Mouse (Mus musculus) lung, postnatal 0 days (tissue): ENCODE measurements around the gene Sgcb. TPM values are rescaled to one million over a fixed set of nuclear protein-coding genes. Genes with fewer than 3 reads are reported as not detected.

ENCODE experiments used
- ATAC-seq: fragments of 200-750 bp; cut with Nextera tagmentation; 2 replicates; pipeline ENCODE4 v1.8.0; 2017; ENCODE audit warnings: moderate library complexity
- DNase-seq: peaks from one replicate; pipeline ENCODE4 v3.0.0-alpha.2; 2016; ENCODE audit warnings: low spot score
- H3K27ac ChIP-seq: fragments of 300-500 bp; sonication (generic); 2 replicates; pipeline ENCODE4 v1.5.1; 2014; ENCODE audit warnings: antibody characterized with exemption, mild to moderate bottlenecking, low read length, mixed read lengths
- H3K27me3 ChIP-seq: fragments of 300-500 bp; sonication (generic); replicated peaks from 2 replicates; pipeline ENCODE4 v1.6.1; 2014; ENCODE audit warnings: low read length, mixed read lengths; ENCODE audit not compliant: insufficient read depth
- H3K36me3 ChIP-seq: fragments of 300-500 bp; sonication (generic); 2 replicates; pipeline ENCODE4 v1.6.1; 2014; ENCODE audit warnings: low read length, mixed read lengths; ENCODE audit not compliant: insufficient read depth
- H3K4me1 ChIP-seq: fragments of 300-500 bp; sonication (generic); 2 replicates; pipeline ENCODE4 v1.6.1; 2014; ENCODE audit warnings: antibody characterized with exemption, low read depth, low read length, mixed read lengths; ENCODE audit not compliant: insufficient read depth
- H3K4me2 ChIP-seq: fragments of 300-500 bp; sonication (generic); replicated peaks from 2 replicates; pipeline ENCODE4 v1.6.1; 2014; ENCODE audit warnings: low read depth, mild to moderate bottlenecking, low read length, moderate library complexity, mixed read lengths
- H3K4me3 ChIP-seq: fragments of 300-500 bp; sonication (generic); 2 replicates; pipeline ENCODE4 v1.5.1; 2014; ENCODE audit warnings: low read depth, low read length
- H3K9ac ChIP-seq: fragments of 300-500 bp; sonication (generic); replicated peaks from 2 replicates; pipeline ENCODE4 v1.6.1; 2014; ENCODE audit warnings: low read depth, mild to moderate bottlenecking
- H3K9me3 ChIP-seq: fragments of 300-500 bp; sonication (generic); 2 replicates; pipeline ENCODE4 v1.6.1; 2016; ENCODE audit warnings: low read length, mixed read lengths
- CTCF ChIP-seq: IDR thresholded peaks from 2 replicates; pipeline ENCODE4 v1.5.1; 2016; ENCODE audit warnings: antibody characterized with exemption, mild to moderate bottlenecking
- EP300 ChIP-seq: IDR thresholded peaks from 2 replicates; pipeline ENCODE4 v1.6.1; 2016; ENCODE audit warnings: antibody characterized with exemption, mild to moderate bottlenecking, control low read depth
- whole genome bisulfite sequencing: fragments of 180-500 bp; shearing (Covaris S2); extraction: QIAGEN DNeasy Blood & Tissue Kit; methylation state at CpG from one replicate; pipeline ENCODE4 v1.1.7; 2014; 5-methylcytosine and 5-hydroxymethylcytosine counted together
- polyA plus RNA-seq: library from polyadenylated mRNA; unstranded; fragments of >200 nt; fragmentation: Nextera tagmentation; extraction: Ambion mirVana; gene quantifications from 2 replicates; pipeline ENCODE4 v1.2.1, GENCODE M21; 2015

Sgcb gene
- polyA plus RNA-seq, 1 experiment from 2014 or later: 16.4 TPM

- no peak overlapping the region for H3K27ac ChIP-seq
- H3K36me3 ChIP-seq: no peaks in the 10 kb centered on the region
- H3K4me2 ChIP-seq: no peak overlapping the region
- 78% methylated on average over 15 of the region's 15 CpGs for WGBS
- no peaks in the 10 kb centered on the region for H3K4me1 ChIP-seq
- DNase-seq: no peak
- no peak overlapping the region for H3K4me3 ChIP-seq
- no peak for ATAC-seq
- no peaks in the 10 kb centered on the region for H3K27me3 ChIP-seq
- H3K9me3 ChIP-seq: no peaks in the 10 kb centered on the region
- H3K9ac ChIP-seq: no peak overlapping the region
- TF ChIP-seq CTCF (no peak), EP300 (no peak)
Observed at GRCm38 (mm10) chr5:73627991-73628390, 19.6 kb downstream of the Sgcb start.

DNA sequence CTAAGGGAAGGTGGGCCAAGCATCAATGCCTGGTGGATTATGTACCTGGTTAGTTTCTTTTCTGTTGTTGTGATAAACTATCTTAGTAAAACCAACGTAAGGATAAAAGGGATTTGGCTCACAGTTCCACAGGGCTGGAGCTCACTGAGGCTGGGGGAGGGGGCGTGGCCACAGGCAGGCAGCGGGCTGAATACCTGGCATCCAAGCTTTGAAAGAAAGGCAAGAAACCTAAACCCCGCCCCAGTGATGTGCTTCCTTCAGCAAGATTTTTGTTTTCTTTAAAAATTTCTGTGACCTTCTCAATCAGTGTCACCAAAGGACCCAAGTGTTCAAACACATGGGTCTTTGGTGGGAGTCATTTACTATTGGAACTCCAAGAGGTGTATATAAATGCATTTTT is 20.0 kb downstream of the Sgcb start:
- H3K4me3 ChIP-seq: no peak overlapping the region
- no peaks in the 10 kb centered on the region for H3K9me3 ChIP-seq
- WGBS: 58% methylated on average over 4 of the region's 4 CpGs
- DNase-seq: no peak
- no peaks in the 10 kb centered on the region for H3K36me3 ChIP-seq
- H3K27ac ChIP-seq: no peak overlapping the region
- no peak for ATAC-seq
- H3K4me2 ChIP-seq: no peak overlapping the region
- TF ChIP-seq EP300: no peak
- no peak for TF ChIP-seq CTCF
- H3K9ac ChIP-seq: no peak overlapping the region
- H3K4me1 ChIP-seq: no peaks in the 10 kb centered on the region
- H3K27me3 ChIP-seq: no peaks in the 10 kb centered on the region

GRCm38 (mm10) chr5:73626842-73627241 is 20.7 kb downstream of the Sgcb start:
- Histone ChIP-seq H3K27me3 (no peaks in the 10 kb centered on the region), H3K4me2 (no peak overlapping the region), H3K9ac (no peak overlapping the region), H3K9me3 (no peaks in the 10 kb centered on the region), H3K36me3 (no peaks in the 10 kb centered on the region), H3K4me3 (no peak overlapping the region), H3K27ac (no peak overlapping the region), H3K4me1 (no peaks in the 10 kb centered on the region)
- 83% methylated on average over 7 of the region's 7 CpGs for WGBS
- ATAC-seq (no peak), DNase-seq (no peak)
- TF ChIP-seq EP300: no peak
- no peak for TF ChIP-seq CTCF

DNA sequence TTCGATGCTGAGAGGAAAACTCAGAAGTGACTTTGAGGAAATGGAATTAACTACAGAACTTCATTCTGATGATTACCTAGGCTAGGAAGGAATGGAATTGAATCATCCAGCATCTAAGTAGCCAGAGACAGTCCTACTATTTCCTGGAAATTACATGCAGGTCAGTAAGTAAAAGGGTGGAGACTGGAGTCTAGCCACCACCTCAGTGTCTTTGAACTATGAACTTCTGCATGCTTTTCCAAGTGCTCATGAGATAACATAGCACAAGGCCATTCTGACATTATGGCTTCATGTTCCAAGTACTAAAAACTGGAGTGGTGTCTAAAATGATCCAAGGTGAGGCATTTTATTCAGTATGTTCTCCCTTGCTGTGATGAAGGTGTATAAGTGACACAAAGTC is 22.1 kb downstream of the Sgcb start:
- H3K9ac ChIP-seq: no peak overlapping the region
- no peaks in the 10 kb centered on the region for H3K36me3 ChIP-seq
- DNase-seq: no peak
- TF ChIP-seq EP300: no peak
- H3K27me3 ChIP-seq: no peaks in the 10 kb centered on the region
- no peak overlapping the region for H3K27ac ChIP-seq
- H3K4me3 ChIP-seq: no peak overlapping the region
- ATAC-seq: no peak
- H3K4me2 ChIP-seq: no peak overlapping the region
- no peaks in the 10 kb centered on the region for H3K9me3 ChIP-seq
- 54% methylated on average over 1 of the region's 1 CpGs for WGBS
- no peaks in the 10 kb centered on the region for H3K4me1 ChIP-seq

DNA sequence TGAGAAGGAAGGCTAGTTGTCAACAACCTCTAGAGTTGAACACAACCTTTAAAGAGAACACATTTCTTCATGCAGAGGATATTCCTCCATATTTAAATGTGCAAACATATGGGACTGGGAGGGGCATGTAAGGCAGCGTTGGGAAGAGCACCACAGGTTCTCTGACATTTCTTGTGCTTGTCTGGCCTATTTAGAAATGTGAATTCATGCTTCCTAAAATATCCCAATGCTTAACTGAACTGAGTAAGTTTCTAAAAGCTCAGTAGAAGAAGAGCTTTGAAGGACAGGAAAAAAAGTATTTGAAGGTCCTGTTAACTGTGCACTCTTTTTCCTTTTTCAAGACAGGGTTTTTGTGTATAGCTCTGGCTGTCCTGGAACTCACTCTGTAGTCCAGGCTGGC is 28.6 kb downstream of the Sgcb start:
- TF ChIP-seq EP300 (no peak), CTCF (no peak)
- Histone ChIP-seq H3K4me1 (no peaks in the 10 kb centered on the region), H3K27ac (no peak overlapping the region), H3K9ac (no peak overlapping the region), H3K27me3 (no peaks in the 10 kb centered on the region), H3K9me3 (no peaks in the 10 kb centered on the region), H3K4me3 (no peak overlapping the region), H3K4me2 (no peak overlapping the region), H3K36me3 (no peaks in the 10 kb centered on the region)
- DNase-seq (no peak), ATAC-seq (no peak)
- 70% methylated on average over 1 of the region's 1 CpGs for WGBS

GRCm38 (mm10) chr5:73615211-73615610 is 32.4 kb downstream of the Sgcb start:
- H3K4me3 ChIP-seq: no peak overlapping the region
- no peak for DNase-seq
- H3K27ac ChIP-seq: no peak overlapping the region
- 70% methylated on average over 7 of the region's 7 CpGs for WGBS
- no peak for TF ChIP-seq CTCF
- no peak for TF ChIP-seq EP300
- no peak overlapping the region for H3K9ac ChIP-seq
- no peak for ATAC-seq
- no peaks in the 10 kb centered on the region for H3K36me3 ChIP-seq
- H3K9me3 ChIP-seq: no peaks in the 10 kb centered on the region
- no peak overlapping the region for H3K4me2 ChIP-seq
- no peaks in the 10 kb centered on the region for H3K4me1 ChIP-seq
- no peaks in the 10 kb centered on the region for H3K27me3 ChIP-seq

DNA sequence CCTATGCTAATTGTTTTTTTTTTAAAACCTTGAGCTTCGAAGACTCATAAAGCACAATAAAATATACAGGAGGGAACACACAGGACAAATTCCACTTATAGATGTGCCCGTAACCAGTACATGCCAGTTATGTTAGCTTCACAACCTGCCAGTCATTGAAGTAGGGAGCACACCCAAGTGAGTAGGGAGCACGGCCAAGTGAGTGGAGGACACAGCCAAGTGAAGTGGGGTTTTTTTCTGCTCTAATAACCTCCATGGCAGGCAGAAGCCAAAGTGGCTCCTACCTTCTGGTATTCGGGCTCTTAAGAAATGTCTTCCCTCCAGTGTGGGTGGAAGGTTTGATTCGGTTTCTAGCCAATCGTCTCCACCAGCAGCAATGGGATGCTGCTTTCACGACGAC is 34.3 kb downstream of the Sgcb start:
- no peak for ATAC-seq
- no peak for DNase-seq
- H3K27ac ChIP-seq: no peak overlapping the region
- H3K27me3 ChIP-seq: no peaks in the 10 kb centered on the region
- TF ChIP-seq CTCF (no peak), EP300 (no peak)
- no peaks in the 10 kb centered on the region for H3K4me1 ChIP-seq
- WGBS: 84% methylated on average over 8 of the region's 8 CpGs
- H3K36me3 ChIP-seq: no peaks in the 10 kb centered on the region
- H3K4me2 ChIP-seq: no peak overlapping the region
- H3K9me3 ChIP-seq: no peaks in the 10 kb centered on the region
- no peak overlapping the region for H3K9ac ChIP-seq
- no peak overlapping the region for H3K4me3 ChIP-seq
